Mouse (Mus musculus) MEL (cell line): ENCODE results near the gene Nck1. TPM values are rescaled to one million over a fixed set of nuclear protein-coding genes. Genes with fewer than 3 reads are reported as not detected.

Experiments
- DNase-seq: peaks from one replicate; pipeline ENCODE4 v3.0.0; 2011; ENCODE audit warnings: low read depth, low spot score
- H3K27ac ChIP-seq: 2 replicates; pipeline ENCODE4 v1.5.1; 2012; ENCODE audit warnings: low read depth, mild to moderate bottlenecking, control low read depth, low read length, moderate library complexity; ENCODE audit not compliant: control insufficient read depth
- H3K27me3 ChIP-seq, 2 experiments: fragments of 150-350 bp in 1 of 2; sonication (generic) in 1 of 2; 2 replicates each; pipeline ENCODE4 v1.6.1; 2012; ENCODE audit warnings: low read length in 2 of 2, mild to moderate bottlenecking in 2 of 2, improper control_type of control experiment in 1 of 2, moderate library complexity in 1 of 2; ENCODE audit not compliant: insufficient read depth in 2 of 2, control insufficient read depth in 1 of 2
- H3K36me3 ChIP-seq, 2 experiments: 2 replicates each; pipeline ENCODE4 v1.6.1; 2012 to 2014; ENCODE audit warnings: low read length in 2 of 2, improper control_type of control experiment in 1 of 2, inconsistent platforms in 1 of 2, mild to moderate bottlenecking in 1 of 2; ENCODE audit not compliant: insufficient read depth in 2 of 2, control insufficient read depth in 1 of 2
- H3K4me1 ChIP-seq, 2 experiments: fragments of 150-350 bp in 1 of 2; sonication (generic) in 1 of 2; 2 replicates each; pipeline ENCODE4 v1.6.1; 2012; ENCODE audit warnings: low read length in 2 of 2, improper control_type of control experiment in 1 of 2, mild to moderate bottlenecking in 1 of 2; ENCODE audit not compliant: insufficient read depth in 2 of 2, control insufficient read depth in 1 of 2
- H3K4me3 ChIP-seq, 2 experiments: fragments of 150-350 bp in 1 of 2; sonication (generic) in 1 of 2; 2 replicates each; pipeline ENCODE4 v1.5.1; 2012; ENCODE audit warnings: low read depth in 2 of 2, low read length in 2 of 2, mild to moderate bottlenecking in 2 of 2, moderate library complexity in 2 of 2, control low read depth in 1 of 2, improper control_type of control experiment in 1 of 2; ENCODE audit not compliant: control insufficient read depth in 1 of 2, insufficient read depth in 1 of 2
- H3K79me2 ChIP-seq: 2 replicates; pipeline ENCODE4 v1.6.1; 2012; ENCODE audit warnings: mild to moderate bottlenecking, low read length, moderate library complexity; ENCODE audit not compliant: control insufficient read depth, poor library complexity, insufficient read depth
- H3K9ac ChIP-seq: 2 replicates; pipeline ENCODE4 v1.6.1; 2012; ENCODE audit warnings: low read depth, mild to moderate bottlenecking, control low read depth, low read length, moderate library complexity; ENCODE audit not compliant: control insufficient read depth, poor library complexity, severe bottlenecking
- H3K9me3 ChIP-seq: fragments of 150-350 bp; sonication (generic); replicated peaks from 2 replicates; pipeline ENCODE4 v1.6.1; 2012; ENCODE audit warnings: mild to moderate bottlenecking, low read length, improper control_type of control experiment, moderate library complexity; ENCODE audit not compliant: insufficient read depth
- CHD1 ChIP-seq: IDR thresholded peaks from 2 replicates; pipeline ENCODE4 v1.6.1; 2012; ENCODE audit warnings: low read depth, mild to moderate bottlenecking, inconsistent platforms, low read length, improper control_type of control experiment
- CTCF ChIP-seq, 3 experiments: IDR thresholded peaks in 2 of 3; conservative IDR thresholded peaks in 1 of 3; 2 replicates each; pipeline ENCODE4 v1.5.1; 2011 to 2012; ENCODE audit warnings: low read length in 3 of 3, low read depth in 2 of 3, mild to moderate bottlenecking in 2 of 3, improper control_type of control experiment in 1 of 3, inconsistent platforms in 1 of 3, mixed read lengths in 1 of 3, moderate library complexity in 1 of 3; ENCODE audit not compliant: control insufficient read depth in 1 of 3, insufficient read depth in 1 of 3, poor library complexity in 1 of 3, severe bottlenecking in 1 of 3
- GABPA ChIP-seq: IDR thresholded peaks from 2 replicates; pipeline ENCODE4 v1.6.1; 2012; ENCODE audit warnings: low read depth, mild to moderate bottlenecking, inconsistent platforms, low read length, improper control_type of control experiment, moderate library complexity
- MAFK ChIP-seq: IDR thresholded peaks from 2 replicates; pipeline ENCODE4 v1.6.1; 2011; ENCODE audit warnings: low read depth, mild to moderate bottlenecking, low read length, improper control_type of control experiment, borderline replicate concordance
- MEF2A ChIP-seq: IDR thresholded peaks from 2 replicates; pipeline ENCODE4 v1.6.1; 2014; ENCODE audit warnings: low read depth, mild to moderate bottlenecking, inconsistent platforms, low read length, improper control_type of control experiment; ENCODE audit not compliant: poor library complexity, insufficient replicate concordance, severe bottlenecking; ENCODE audit errors: extremely low read depth
- MXI1 ChIP-seq: IDR thresholded peaks from 2 replicates; pipeline ENCODE4 v1.6.1; 2011; ENCODE audit warnings: mild to moderate bottlenecking, low read depth, low read length, improper control_type of control experiment
- NELFE ChIP-seq: IDR thresholded peaks from 2 replicates; pipeline ENCODE4 v1.6.1; 2011; ENCODE audit warnings: low read depth, low read length, improper control_type of control experiment
- SIN3A ChIP-seq: IDR thresholded peaks from 2 replicates; pipeline ENCODE4 v1.6.1; 2012; ENCODE audit warnings: low read length, improper control_type of control experiment, inconsistent platforms
- SMC3 ChIP-seq: IDR thresholded peaks from 2 replicates; pipeline ENCODE4 v1.6.1; 2011; ENCODE audit warnings: low read depth, low read length, improper control_type of control experiment
- TBP ChIP-seq: IDR thresholded peaks from 2 replicates; pipeline ENCODE4 v1.8.0; 2011; ENCODE audit warnings: low read depth, low read length, improper control_type of control experiment
- ZKSCAN1 ChIP-seq: IDR thresholded peaks from 2 replicates; pipeline ENCODE4 v1.6.1; 2012; ENCODE audit warnings: low read depth, mild to moderate bottlenecking, inconsistent platforms, low read length, improper control_type of control experiment, moderate library complexity
- ZNF384 ChIP-seq: IDR thresholded peaks from 2 replicates; pipeline ENCODE4 v1.6.1; 2012; ENCODE audit warnings: low read depth, mild to moderate bottlenecking, inconsistent platforms, low read length, improper control_type of control experiment
- polyA plus RNA-seq, 2 experiments: library from polyadenylated mRNA; stranded (reverse) in 1 of 2; unstranded in 1 of 2; fragments of >175 nt in 1 of 2; fragments of >200 nt in 1 of 2; gene quantifications; 2 replicates each; pipeline versions ENCODE4 v1.2.1 to v1.2.4; 2012; ENCODE audit warnings: low replicate concordance in 2 of 2, low read depth in 1 of 2; ENCODE audit not compliant: insufficient read length in 2 of 2, insufficient read depth in 1 of 2, missing spikeins in 1 of 2
- total RNA-seq: library from RNA; depleted of rRNA; stranded (reverse); fragments of 300-350 nt; gene quantifications from 2 replicates; pipeline ENCODE4 v1.2.3, GENCODE M21; 2012

Nck1 gene
- total and polyA plus RNA-seq, 3 experiments = 21.8 to 24.3 TPM; not detected in 1

- no peak for TF ChIP-seq TBP
Observed at GRCm38 (mm10) chr9:100548313-100548712, 2.4 kb upstream of the Nck1 start (continued).

GRCm38 (mm10) chr9:100546594-100546910, 618 bp upstream of the Nck1 start:
- DNase-seq = no peak
- Histone ChIP-seq H3K27ac (peak overlapping the region; percentile 69), H3K9me3 (no peaks in the 10 kb centered on the region), H3K9ac (peak overlapping the region; percentile 88), H3K27me3 (no peaks in the 10 kb centered on the region)
- TF ChIP-seq MEF2A = no peak
- TF ChIP-seq MAFK = no peak
- TF ChIP-seq CTCF (IDR thresholded peaks at IDR 0.05 in 2 of 3, conservative IDR thresholded peaks at IDR 0.05 in 1 of 3; ENCODE audit: control insufficient read depth in 1 of 3, insufficient read depth in 1 of 3, low read depth in 2 of 3, low read length in 3 of 3, poor library complexity in 1 of 3, severe bottlenecking in 1 of 3) = no peak
- TF ChIP-seq GABPA = no peak
- TF ChIP-seq NELFE = no peak
- TF ChIP-seq MXI1 = peak; percentile 54; the same call in 1 of the 2 replicates
- TF ChIP-seq SIN3A = 0 out of 2 replicates have a peak, but pooled peaks have one; percentile 35
- TF ChIP-seq, all 39 proteins: peak for 2
- Histone ChIP-seq H3K36me3 (peaks cover 0 to 20% of the 10 kb centered on the region in 2 experiments; a peak in 2 of 4 replicates), H3K4me1 (peaks cover 3 to 10% of the 10 kb centered on the region in 2 experiments; a peak in 2 of 4 replicates), H3K4me3 (peak overlapping the region; percentile 76 to 91), H3K79me2 (peaks cover 32% of the 10 kb centered on the region)

GRCm38 (mm10) chr9:100544948-100545714, 803 bp downstream of the Nck1 start:
- Histone ChIP-seq H3K27me3 (no peaks in the 10 kb centered on the region), H3K79me2 (peaks cover 44% of the 10 kb centered on the region), H3K36me3 (peaks cover 0 to 20% of the 10 kb centered on the region in 2 experiments; a peak in 2 of 4 replicates), H3K4me1 (peaks cover 3 to 10% of the 10 kb centered on the region in 2 experiments; a peak in 2 of 4 replicates), H3K9me3 (no peaks in the 10 kb centered on the region), H3K9ac (peak overlapping the region; percentile 86), H3K4me3 (peak overlapping the region; percentile 68 to 76), H3K27ac (peak overlapping the region; percentile 58)
- TF ChIP-seq ZKSCAN1 (no peak), SIN3A (peak; percentile 6), CHD1 (0 out of 2 replicates have a peak, but pooled peaks have one; percentile 75), ZNF384 (peak; percentile 40; the same call in 1 of the 2 replicates), SMC3 (no peak)
- peak; percentile 63 for DNase-seq
